22 mouse cellular contexts compared by ENCODE assay signal in genomic region chr6:53983820-53984219, GRCm38 (mm10). TPM values are rescaled to one million over a fixed set of nuclear protein-coding genes. Genes with fewer than 3 reads are reported as not detected.
"Had no signal": no experiment of that assay in that cellular context is flagged by ENCODE, and none has a peak within 500 bp of the region (broad histone marks: within the 10 kb centered on the region; RNA-seq: fewer than 3 reads in every experiment).

No protein-coding gene starts in this region.

- H3K27ac ChIP-seq: neural tube, embryonic 13.5 days; neural tube, embryonic 15.5 days; stomach, embryonic 15.5 days; stomach, postnatal 0 days had no signal

- H3K9me3 ChIP-seq: neural tube, embryonic 13.5 days; neural tube, embryonic 15.5 days; stomach, embryonic 15.5 days had no signal

- H3K9ac ChIP-seq: neural tube, embryonic 13.5 days; neural tube, embryonic 15.5 days; stomach, embryonic 15.5 days had no signal

- H3K27me3 ChIP-seq: neural tube, embryonic 13.5 days; stomach, embryonic 15.5 days had no signal

- H3K4me3 ChIP-seq: neural tube, embryonic 13.5 days; neural tube, embryonic 15.5 days; stomach, embryonic 15.5 days had no signal

- H3K4me2 ChIP-seq: neural tube, embryonic 13.5 days; neural tube, embryonic 15.5 days; stomach, embryonic 15.5 days had no signal

- H3K36me3 ChIP-seq: neural tube, embryonic 13.5 days; neural tube, embryonic 15.5 days; stomach, embryonic 15.5 days had no signal

- H3K4me1 ChIP-seq: neural tube, embryonic 13.5 days; neural tube, embryonic 15.5 days had no signal

- DNase-seq: retina, postnatal 1 day; right cerebral cortex, adult 18-20 months; right cerebral cortex, postnatal 14 days; right cerebral cortex, postnatal 25 days; right cerebral cortex, postnatal 4 days; spleen, adult 18-20 months; thymus, adult 18-20 months; thymus, adult 2 months; thymus, postnatal 14 days; thymus, postnatal 25 days; thymus, postnatal 36 days; thymus, postnatal 4 days had no signal

RNA-seq across cellular contexts. Expression of gene Cpvl, which starts 5.3 kb away (rescaled TPM):
- total RNA-seq: neutrophil, adult 5-6 weeks had no signal
- polyA plus RNA-seq: neural tube, embryonic 13.5 days; neural tube, embryonic 14.5 days; spleen, adult 2 months; stomach, embryonic 14.5 days; thymus, adult 2 months; thymus, postnatal 0 days; urinary bladder, adult 2 months had no signal
